Mouse (Mus musculus) heart, embryonic 13.5 days (tissue): ENCODE results near the gene Gm9507. TPM values are rescaled to one million over a fixed set of nuclear protein-coding genes. Genes with fewer than 3 reads are reported as not detected.

Source experiments
- ATAC-seq: fragments of 200-750 bp; cut with Nextera tagmentation; 2 replicates; pipeline ENCODE4 v1.8.0; 2017; ENCODE audit warnings: moderate TSS enrichment; ENCODE audit not compliant: insufficient number of reproducible peaks, low FRiP score, low TSS enrichment; ENCODE audit errors: extremely low read depth
- H3K27ac ChIP-seq: fragments of 300-500 bp; sonication (generic); replicated peaks from 2 replicates; pipeline ENCODE4 v1.5.1; 2015; ENCODE audit warnings: moderate library complexity, mild to moderate bottlenecking, inconsistent platforms
- H3K27me3 ChIP-seq: fragments of 300-500 bp; sonication (generic); replicated peaks from 2 replicates; pipeline ENCODE4 v1.6.1; 2015; ENCODE audit warnings: mild to moderate bottlenecking, inconsistent platforms
- H3K36me3 ChIP-seq: fragments of 300-500 bp; sonication (generic); 2 replicates; pipeline ENCODE4 v1.6.1; 2015; ENCODE audit warnings: mild to moderate bottlenecking, inconsistent platforms
- H3K4me1 ChIP-seq: fragments of 300-500 bp; sonication (generic); 2 replicates; pipeline ENCODE4 v1.6.1; 2015; ENCODE audit warnings: inconsistent platforms
- H3K4me2 ChIP-seq: fragments of 300-500 bp; sonication (generic); 2 replicates; pipeline ENCODE4 v1.6.1; 2015; ENCODE audit warnings: inconsistent platforms, mild to moderate bottlenecking, moderate library complexity
- H3K4me3 ChIP-seq: fragments of 300-500 bp; sonication (generic); 2 replicates; pipeline ENCODE4 v1.5.1; 2015; ENCODE audit warnings: moderate library complexity, mild to moderate bottlenecking, inconsistent platforms
- H3K9ac ChIP-seq: fragments of 300-500 bp; sonication (generic); 2 replicates; pipeline ENCODE4 v1.6.1; 2015; ENCODE audit warnings: inconsistent platforms, mild to moderate bottlenecking, moderate library complexity
- H3K9me3 ChIP-seq: fragments of 300-500 bp; sonication (generic); 2 replicates; pipeline ENCODE4 v1.6.1; 2016; ENCODE audit warnings: inconsistent platforms
- WGBS: fragments of 180-500 bp; shearing (Covaris S2); methylation state at CpG from one replicate; pipeline ENCODE4 v1.1.7; 2015; ENCODE audit warnings: mixed read lengths; 5-methylcytosine and 5-hydroxymethylcytosine counted together
- polyA plus RNA-seq: library from polyadenylated mRNA; unstranded; fragments of >200 nt; fragmentation: Nextera tagmentation; extraction: Ambion mirVana; gene quantifications from 2 replicates; pipeline ENCODE4 v1.2.1, GENCODE M21; 2015

Gene Gm9507
- not detected in 2 replicates for polyA plus RNA-seq

- WGBS = 58% methylated on average over 5 of the region's 5 CpGs
- no peak for ATAC-seq
These were observed at the start of gene Gm9507 for GRCm38 (mm10) chr10:77811743-77812142. Gene Gm9507 (minus strand): TSS chr10:77811843.

GRCm38 (mm10) chr10:77852559-77852958 is 40.9 kb upstream of the Gm9507 start, which contains the start of gene Gm10318:
Gene Gm10318 (plus strand): TSS chr10:77852859.
- 58% methylated on average over 9 of the region's 9 CpGs for WGBS
- H3K36me3 ChIP-seq = no peaks in the 10 kb centered on the region
- H3K9me3 ChIP-seq = no peaks in the 10 kb centered on the region
- ATAC-seq = no peak
- no peak within 1 kb of the TSS for H3K9ac ChIP-seq
- no peaks in the 10 kb centered on the region for H3K4me1 ChIP-seq
- H3K4me2 ChIP-seq = no peak within 1 kb of the TSS
- no peak within 1 kb of the TSS for H3K27ac ChIP-seq
- H3K4me3 ChIP-seq = no peak within 1 kb of the TSS
- peaks cover 12% of the 10 kb centered on the region; the same call in 1 of the 2 replicates for H3K27me3 ChIP-seq

More at GRCm38 (mm10) chr10:77811743-77812142, at the start of gene Gm9507:
- Histone ChIP-seq H3K4me3 (no peak within 1 kb of the TSS), H3K9me3 (peaks cover 3% of the 10 kb centered on the region; the same call in 1 of the 2 replicates), H3K27me3 (peaks cover 11% of the 10 kb centered on the region; the same call in 1 of the 2 replicates), H3K36me3 (no peaks in the 10 kb centered on the region), H3K4me1 (no peaks in the 10 kb centered on the region), H3K27ac (no peak within 1 kb of the TSS), H3K4me2 (no peak within 1 kb of the TSS), H3K9ac (no peak within 1 kb of the TSS)

- 71% methylated on average over 2 of the region's 2 CpGs for WGBS
- Histone ChIP-seq H3K4me3 (no peak overlapping the region), H3K27ac (no peak overlapping the region), H3K4me1 (no peaks in the 10 kb centered on the region), H3K36me3 (no peaks in the 10 kb centered on the region), H3K27me3 (no peaks in the 10 kb centered on the region; the same call in 1 of the 2 replicates), H3K4me2 (no peak overlapping the region), H3K9me3 (peaks cover 20% of the 10 kb centered on the region; the same call in 1 of the 2 replicates), H3K9ac (no peak overlapping the region)
- ATAC-seq = no peak
These were observed 35.9 kb upstream of the Gm9507 start for GRCm38 (mm10) chr10:77847538-77847937.

GRCm38 (mm10) chr10:77846961-77847360 is 35.3 kb upstream of the Gm9507 start:
- Histone ChIP-seq H3K9me3 (peaks cover 23% of the 10 kb centered on the region; the same call in 1 of the 2 replicates), H3K4me3 (no peak overlapping the region)

GRCm38 (mm10) chr10:77846503-77846902 is 34.9 kb upstream of the Gm9507 start, which contains the start of gene Gm36176:
Gene Gm36176 (plus strand): TSS chr10:77846803.
- H3K27me3 ChIP-seq = no peaks in the 10 kb centered on the region
- 49% methylated on average over 3 of the region's 3 CpGs for WGBS
- ATAC-seq = no peak
- H3K4me3 ChIP-seq = no peak within 1 kb of the TSS
- no peaks in the 10 kb centered on the region for H3K36me3 ChIP-seq
- H3K9me3 ChIP-seq = peaks cover 23% of the 10 kb centered on the region; the same call in 1 of the 2 replicates
- H3K9ac ChIP-seq = no peak within 1 kb of the TSS
- no peak within 1 kb of the TSS for H3K27ac ChIP-seq
- no peaks in the 10 kb centered on the region for H3K4me1 ChIP-seq
- no peak within 1 kb of the TSS for H3K4me2 ChIP-seq

More at GRCm38 (mm10) chr10:77846961-77847360, 35.3 kb upstream of the Gm9507 start:
- Histone ChIP-seq H3K9ac (no peak overlapping the region), H3K4me1 (no peaks in the 10 kb centered on the region), H3K36me3 (no peaks in the 10 kb centered on the region), H3K27me3 (no peaks in the 10 kb centered on the region), H3K4me2 (no peak overlapping the region), H3K27ac (no peak overlapping the region)
- ATAC-seq = no peak
- 15% methylated on average over 2 of the region's 2 CpGs for WGBS

- Histone ChIP-seq H3K4me2 (no peak overlapping the region), H3K9ac (no peak overlapping the region), H3K4me1 (no peaks in the 10 kb centered on the region), H3K27me3 (0 out of 2 replicates have a peak, but pooled peaks cover 5% of the 10 kb centered on the region), H3K4me3 (no peak overlapping the region), H3K27ac (no peak overlapping the region), H3K9me3 (peaks cover 17% of the 10 kb centered on the region), H3K36me3 (no peaks in the 10 kb centered on the region)
- ATAC-seq = no peak
- WGBS = 61% methylated on average over 6 of the region's 6 CpGs
These were observed 27.4 kb upstream of the Gm9507 start for GRCm38 (mm10) chr10:77839006-77839405.

GRCm38 (mm10) chr10:77835647-77836046 is 24.0 kb upstream of the Gm9507 start, which contains the start of gene Krtap10-10:
Gene Krtap10-10 (plus strand): TSS chr10:77835947.
- no peak within 1 kb of the TSS for H3K9ac ChIP-seq
- no peak within 1 kb of the TSS for H3K4me2 ChIP-seq
- no peaks in the 10 kb centered on the region for H3K4me1 ChIP-seq
- H3K27me3 ChIP-seq = 0 out of 2 replicates have a peak, but pooled peaks cover 5% of the 10 kb centered on the region
- no peak within 1 kb of the TSS for H3K27ac ChIP-seq
- H3K36me3 ChIP-seq = no peaks in the 10 kb centered on the region
- no peaks in the 10 kb centered on the region for H3K9me3 ChIP-seq
- H3K4me3 ChIP-seq = no peak within 1 kb of the TSS
- WGBS = 62% methylated on average over 9 of the region's 9 CpGs
- no peak for ATAC-seq

- H3K9ac ChIP-seq = no peak within 1 kb of the TSS
- no peak within 1 kb of the TSS for H3K4me3 ChIP-seq
- no peaks in the 10 kb centered on the region for H3K27me3 ChIP-seq
- 52% methylated on average over 6 of the region's 6 CpGs for WGBS
- H3K9me3 ChIP-seq = peaks cover 4% of the 10 kb centered on the region; the same call in 1 of the 2 replicates
- no peaks in the 10 kb centered on the region for H3K4me1 ChIP-seq
- no peak within 1 kb of the TSS for H3K4me2 ChIP-seq
- no peaks in the 10 kb centered on the region for H3K36me3 ChIP-seq
- no peak for ATAC-seq
- no peak within 1 kb of the TSS for H3K27ac ChIP-seq
These were observed 15.3 kb upstream of the Gm9507 start, which contains the start of gene Krtap10-4 for GRCm38 (mm10) chr10:77826951-77827350. Gene Krtap10-4 (minus strand): TSS chr10:77827095.

GRCm38 (mm10) chr10:77819203-77819602 is 7.6 kb upstream of the Gm9507 start:
- no peaks in the 10 kb centered on the region for H3K4me1 ChIP-seq
- H3K36me3 ChIP-seq = no peaks in the 10 kb centered on the region
- no peak overlapping the region for H3K4me3 ChIP-seq
- H3K4me2 ChIP-seq = no peak overlapping the region
- no peak overlapping the region for H3K9ac ChIP-seq
- 35% methylated on average over 4 of the region's 4 CpGs for WGBS
- H3K9me3 ChIP-seq = peaks cover 4% of the 10 kb centered on the region; the same call in 1 of the 2 replicates
- H3K27ac ChIP-seq = no peak overlapping the region
- peaks cover 4% of the 10 kb centered on the region; the same call in 1 of the 2 replicates for H3K27me3 ChIP-seq
- ATAC-seq = no peak

GRCm38 (mm10) chr10:77818523-77818922 is 6.9 kb upstream of the Gm9507 start:
- peak; percentile 10; the same call in 1 of the 2 replicates for ATAC-seq
- Histone ChIP-seq H3K9me3 (no peaks in the 10 kb centered on the region), H3K9ac (no peak overlapping the region), H3K27me3 (peaks cover 8% of the 10 kb centered on the region; the same call in 1 of the 2 replicates), H3K4me3 (no peak overlapping the region), H3K36me3 (no peaks in the 10 kb centered on the region), H3K4me2 (no peak overlapping the region), H3K4me1 (no peaks in the 10 kb centered on the region), H3K27ac (no peak overlapping the region)
- WGBS = 91% methylated on average over 4 of the region's 4 CpGs

- Histone ChIP-seq H3K27me3 (peaks cover 11% of the 10 kb centered on the region; the same call in 1 of the 2 replicates), H3K4me3 (no peak overlapping the region), H3K27ac (no peak overlapping the region), H3K4me1 (no peaks in the 10 kb centered on the region), H3K9ac (no peak overlapping the region), H3K9me3 (no peaks in the 10 kb centered on the region), H3K4me2 (no peak overlapping the region), H3K36me3 (no peaks in the 10 kb centered on the region)
- ATAC-seq = no peak
- 21% methylated on average over 5 of the region's 5 CpGs for WGBS
These were observed 3.9 kb upstream of the Gm9507 start for GRCm38 (mm10) chr10:77815514-77815913.

- H3K4me1 ChIP-seq = no peaks in the 10 kb centered on the region
- no peak within 1 kb of the TSS for H3K4me3 ChIP-seq
- H3K4me2 ChIP-seq = no peak within 1 kb of the TSS
- WGBS = 37% methylated on average over 4 of the region's 4 CpGs
- no peaks in the 10 kb centered on the region for H3K36me3 ChIP-seq
- ATAC-seq = no peak
- no peak within 1 kb of the TSS for H3K27ac ChIP-seq
- peaks cover 11% of the 10 kb centered on the region; the same call in 1 of the 2 replicates for H3K27me3 ChIP-seq
- H3K9me3 ChIP-seq = peaks cover 3% of the 10 kb centered on the region; the same call in 1 of the 2 replicates
- no peak within 1 kb of the TSS for H3K9ac ChIP-seq
These were observed 2.7 kb upstream of the Gm9507 start, which contains the start of gene Gm2696 for GRCm38 (mm10) chr10:77814382-77814781. Gene Gm2696 (plus strand): TSS chr10:77814682.
